Mouse (Mus musculus) erythroblast, adult 5-6 weeks (primary cell): Measurements from ENCODE around the gene 1700028K03Rik. TPM values are rescaled to one million over a fixed set of nuclear protein-coding genes. Genes with fewer than 3 reads are reported as not detected.

Experiments
- ATAC-seq: replicated peaks from 2 replicates; pipeline ENCODE4 v1.8.0; 2016; ENCODE audit warnings: moderate number of reproducible peaks, mild to moderate bottlenecking, moderate TSS enrichment, inconsistent platforms; ENCODE audit not compliant: poor library complexity, low FRiP score, severe bottlenecking
- total RNA-seq, 2 experiments: library from RNA; stranded (forward) in 1 of 2; stranded (reverse) in 1 of 2; fragments of 150-400 nt in 1 of 2; fragments of 200-764, 138-1000 nt in 1 of 2; gene quantifications; 2 replicates each; pipeline versions ENCODE4 v1.2.3 to v1.2.4; 2015 to 2017; ENCODE audit warnings: low replicate concordance in 2 of 2

1700028K03Rik gene
- total RNA-seq, 2 experiments from 2014 or later: 0.17 TPM; not detected in 1

DNA sequence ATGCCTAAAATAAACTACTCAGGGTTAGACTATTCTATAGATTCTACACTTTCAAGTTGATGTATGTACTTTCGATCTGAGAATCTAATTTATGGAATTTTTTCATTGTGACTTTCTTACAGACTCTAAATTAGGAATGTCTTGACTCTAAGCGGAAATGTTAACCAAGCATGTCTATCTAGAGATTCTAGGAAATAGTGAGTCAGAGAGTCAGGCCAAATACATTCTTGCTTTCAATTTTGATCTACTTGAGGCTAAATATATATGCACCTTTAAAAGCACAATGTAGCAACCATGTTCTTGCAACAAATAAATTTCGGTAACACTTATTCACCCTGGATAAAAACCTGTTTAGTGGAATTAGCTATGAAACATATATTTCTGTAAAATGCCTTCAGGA lies 5.7 kb upstream of the 1700028K03Rik start:
- ATAC-seq: no peak

DNA sequence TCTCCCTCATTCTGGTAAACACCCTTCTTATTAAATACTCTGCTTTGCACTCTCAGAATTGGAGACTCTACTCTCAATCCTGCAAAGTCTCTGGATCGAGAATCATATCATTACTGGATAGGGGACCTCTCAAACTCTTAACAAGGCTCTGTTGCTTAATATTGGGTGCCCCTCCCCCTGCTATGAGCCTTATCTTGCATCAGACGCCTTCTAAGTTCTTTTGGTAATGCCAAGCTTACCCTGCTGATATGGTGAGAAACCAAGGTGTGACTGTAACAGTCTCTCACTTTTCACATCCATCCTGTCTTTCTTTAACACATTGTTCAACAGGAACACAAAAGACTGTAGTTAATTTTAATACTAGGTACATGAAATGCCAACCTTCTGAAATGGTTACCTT lies 919 bp upstream of the 1700028K03Rik start:
- no peak for ATAC-seq

DNA sequence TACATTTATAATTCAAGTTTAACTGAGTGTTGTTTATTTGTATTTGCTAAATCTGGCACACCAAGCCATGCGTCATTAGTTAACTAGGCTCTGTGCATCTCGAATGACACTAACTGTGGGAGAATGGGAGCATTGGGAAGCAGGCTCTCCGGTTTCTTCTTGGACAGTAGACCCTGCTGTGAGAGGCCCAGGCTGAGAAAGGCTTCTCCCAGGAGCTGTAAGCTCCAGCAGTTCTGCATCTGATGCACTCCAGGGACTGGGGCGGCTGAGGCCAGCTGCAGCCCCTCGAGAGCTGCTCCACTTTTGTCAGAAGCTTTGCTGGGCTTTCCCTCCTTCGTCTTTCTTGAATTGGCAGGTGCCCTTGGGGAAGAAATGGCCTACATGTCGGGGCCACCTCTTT lies 7.2 kb downstream of the 1700028K03Rik start:
- no peak for ATAC-seq

DNA sequence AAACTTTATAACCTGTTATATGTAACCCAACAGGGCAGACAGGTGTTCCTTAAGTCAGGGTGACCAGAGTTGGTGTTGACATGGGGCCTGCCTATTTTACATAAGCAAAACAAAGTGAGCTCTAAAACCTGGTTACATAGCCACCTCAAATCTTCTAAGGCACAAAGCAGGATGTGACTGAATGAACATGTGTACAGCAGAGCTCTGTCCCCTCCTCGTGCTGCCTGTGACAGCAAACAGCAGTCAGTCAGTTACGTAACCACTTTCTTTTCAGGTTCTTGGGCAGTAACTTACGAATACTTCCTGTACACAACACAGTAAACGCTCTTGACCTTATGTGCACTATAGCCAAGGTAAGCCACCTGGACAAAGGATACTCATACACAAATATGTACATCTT lies 11.4 kb downstream of the 1700028K03Rik start:
- ATAC-seq: no peak

DNA sequence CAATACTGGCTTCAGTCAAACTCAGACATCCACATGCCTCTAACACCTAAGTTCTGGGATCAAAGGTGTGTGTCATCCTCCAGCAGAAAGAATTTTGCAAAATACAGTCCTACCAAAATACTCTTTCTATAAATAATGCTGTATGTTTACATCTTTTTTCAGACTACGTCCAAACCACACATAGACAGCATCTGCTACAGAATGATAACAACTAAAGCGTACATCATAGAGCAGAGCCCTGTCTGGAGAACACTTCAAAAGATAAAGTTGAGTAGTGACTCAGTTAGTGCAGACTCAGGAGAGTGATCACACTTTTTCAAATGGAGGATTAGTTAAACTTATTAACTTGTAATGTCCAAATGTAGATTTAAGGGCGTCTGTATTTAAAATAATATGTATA lies 13.4 kb downstream of the 1700028K03Rik start:
- ATAC-seq: peak; percentile 88

DNA sequence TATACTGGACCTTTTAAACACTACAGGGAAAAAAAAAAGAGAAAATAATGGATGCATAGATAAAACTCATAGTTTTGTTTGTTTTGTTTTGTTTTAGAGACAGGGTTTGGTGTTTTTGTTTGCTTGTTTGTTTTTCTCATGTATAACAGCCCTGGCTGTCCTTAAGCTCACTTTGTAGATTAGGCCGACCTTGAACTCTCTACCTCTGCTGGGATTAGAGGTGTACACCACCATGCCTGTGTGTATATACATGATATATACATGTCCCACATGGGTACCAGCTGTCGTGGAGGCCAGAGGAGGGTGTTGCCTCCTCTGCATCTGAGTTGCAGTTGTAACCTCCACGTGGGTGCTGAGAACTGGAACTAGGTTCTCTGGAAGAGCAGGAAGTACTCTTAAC lies 13.9 kb downstream of the 1700028K03Rik start:
- ATAC-seq: peak; percentile 58

DNA sequence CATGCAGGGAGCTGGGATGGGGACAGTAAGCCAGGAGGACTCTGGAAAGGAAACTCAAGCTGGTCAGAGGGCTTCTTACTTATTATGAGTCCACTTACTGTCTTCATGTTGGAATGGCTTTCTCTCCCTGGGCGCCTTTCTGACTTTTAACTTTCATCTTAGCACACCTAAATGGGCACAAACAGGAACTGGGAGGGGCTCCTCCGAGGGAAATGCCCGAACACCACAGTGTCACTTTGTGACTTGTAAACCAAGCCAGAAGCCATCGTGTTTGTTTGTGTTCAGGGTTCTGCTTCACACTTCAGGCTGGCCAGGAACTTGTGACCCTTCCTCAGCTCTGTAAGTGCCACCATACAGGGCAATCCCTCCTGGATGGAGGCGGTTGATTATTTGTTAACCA lies 19.8 kb downstream of the 1700028K03Rik start:
- no peak for ATAC-seq

DNA sequence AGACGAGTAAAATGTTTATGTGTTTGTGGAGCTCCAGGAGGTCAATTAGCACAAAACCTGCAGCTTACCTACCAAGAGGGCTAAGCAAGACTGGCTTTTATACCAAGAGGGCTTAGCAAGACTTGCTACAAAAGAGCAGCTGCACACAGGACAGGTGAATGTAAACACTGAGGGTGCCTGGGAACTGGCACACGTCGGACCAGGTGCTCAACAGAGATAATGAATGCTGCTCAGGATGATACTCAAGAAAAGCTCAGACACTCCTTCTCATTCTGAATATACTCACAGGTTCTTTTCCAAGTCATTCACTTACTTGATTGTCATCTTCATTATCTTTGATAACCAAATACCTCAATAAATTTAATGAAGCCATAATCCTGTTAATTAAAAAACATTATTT lies 22.5 kb downstream of the 1700028K03Rik start:
- peak; percentile 87 for ATAC-seq

DNA sequence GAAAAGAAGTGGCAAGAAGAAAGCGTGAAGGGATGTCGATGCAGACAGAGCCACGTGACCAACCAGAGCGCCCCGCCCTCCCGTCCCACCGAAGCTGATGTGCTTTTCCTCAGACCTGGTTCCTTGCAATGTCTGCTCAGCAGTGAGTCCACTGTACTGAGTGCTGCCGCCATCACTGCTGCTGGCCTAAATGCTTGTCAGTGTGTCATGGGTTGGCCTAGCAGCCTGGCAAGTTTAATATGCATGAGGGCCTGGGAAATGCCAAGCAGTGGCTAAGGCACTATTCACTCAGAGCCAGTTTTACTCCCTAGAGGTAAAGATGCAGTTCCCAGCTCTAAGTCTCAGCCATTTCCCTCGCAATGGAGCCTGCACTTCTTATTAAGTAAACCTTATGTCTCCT lies 34.6 kb downstream of the 1700028K03Rik start:
- no peak for ATAC-seq

DNA sequence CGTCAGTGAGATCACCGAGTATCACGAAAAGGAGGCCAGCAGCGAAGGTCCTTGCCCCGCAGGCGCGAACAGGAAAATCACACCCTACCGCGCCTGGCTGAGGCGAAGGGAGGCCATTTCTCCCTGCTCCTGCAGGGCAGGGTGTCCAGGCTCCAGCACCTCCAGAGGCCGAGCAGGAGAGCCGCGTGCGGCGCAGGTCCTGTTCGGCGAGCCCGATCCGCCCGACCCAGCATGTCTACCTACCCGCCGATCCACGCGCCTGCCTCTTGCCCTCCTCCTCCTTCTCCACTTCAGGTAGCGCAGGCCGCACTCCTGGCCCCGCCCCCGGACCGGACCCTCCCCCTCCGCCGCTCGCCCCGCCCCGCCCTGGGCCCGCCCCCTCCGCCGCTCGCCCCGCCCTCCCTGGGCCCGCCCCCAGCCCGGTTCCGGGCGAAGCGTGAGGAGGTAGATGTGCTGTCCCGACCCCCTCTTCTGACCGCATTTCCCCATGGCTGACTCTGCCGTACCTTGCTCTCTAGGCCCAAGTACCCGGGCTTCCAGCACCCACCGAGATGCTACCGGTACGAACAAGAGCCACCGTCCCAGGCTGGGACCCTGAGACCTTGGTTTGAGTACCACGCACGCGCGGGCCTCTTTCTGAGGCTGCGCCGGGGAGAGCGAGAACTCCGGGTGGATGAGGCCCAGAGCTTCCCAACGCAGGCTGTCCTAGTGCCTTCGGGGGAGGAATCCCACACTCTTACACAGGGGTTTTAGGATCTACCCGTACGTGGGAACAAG lies 63.0 kb downstream of the 1700028K03Rik start, which contains the start of the genes Rpap2 and Glmn:
Rpap2 (plus strand) TSS at position 73 of the 777 bp plus-strand sequence.
Glmn (minus strand) TSS at position 588 of the 777 bp plus-strand sequence.
- peak; percentile 92 for ATAC-seq

DNA sequence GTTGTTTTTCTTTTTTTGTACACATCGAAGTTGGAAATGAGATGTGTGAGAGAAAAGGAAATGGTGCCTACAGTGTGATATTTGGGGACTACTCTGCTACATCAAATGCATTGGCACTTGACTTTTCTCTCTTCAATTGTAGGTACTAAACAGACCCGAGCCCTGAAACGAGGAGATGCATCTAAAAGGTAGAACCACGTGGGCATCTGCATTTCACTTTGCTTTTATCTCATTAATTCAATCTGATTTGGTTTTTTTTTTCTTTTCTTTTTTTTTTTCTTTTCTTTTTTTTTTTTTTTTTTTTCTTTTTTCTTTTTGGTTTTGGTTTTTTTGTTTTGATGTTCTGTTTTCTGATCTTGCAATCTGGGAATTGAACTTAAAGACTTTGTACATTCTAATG lies 63.9 kb downstream of the 1700028K03Rik start:
- no peak for ATAC-seq

Other genes with a start within 250 kb of the 1700028K03Rik start
- 1.5 and 1.9 TPM in 2 replicates for gene Tgfbr3, start 245.1 kb upstream of the 1700028K03Rik start, total RNA-seq (2015; ENCODE audit: low replicate concordance)
- 2.2 and 2.6 TPM in 2 replicates for gene Tgfbr3, start 245.1 kb upstream of the 1700028K03Rik start, total RNA-seq (2017; ENCODE audit: low replicate concordance)
- not detected in 2 replicates for gene Brdt, start 203.6 kb upstream of the 1700028K03Rik start, total RNA-seq (2015; ENCODE audit: low replicate concordance)
- gene Brdt, start 203.6 kb upstream of the 1700028K03Rik start, total RNA-seq (2017; ENCODE audit: low replicate concordance): not detected in 2 replicates
- not detected in 2 replicates for gene Ephx4, start 132.0 kb upstream of the 1700028K03Rik start, total RNA-seq (2015; ENCODE audit: low replicate concordance)
- gene Ephx4, start 132.0 kb upstream of the 1700028K03Rik start, total RNA-seq (2017; ENCODE audit: low replicate concordance): not detected in 2 replicates
- gene Lpcat2b, start 103.2 kb upstream of the 1700028K03Rik start, total RNA-seq (2015; ENCODE audit: low replicate concordance): not detected in 2 replicates
- not detected in 2 replicates for gene Lpcat2b, start 103.2 kb upstream of the 1700028K03Rik start, total RNA-seq (2017; ENCODE audit: low replicate concordance)
- 1.9 and 3.1 TPM in 2 replicates for gene Btbd8, start 96.7 kb upstream of the 1700028K03Rik start, total RNA-seq (2015; ENCODE audit: low replicate concordance)
- gene Btbd8, start 96.7 kb upstream of the 1700028K03Rik start, total RNA-seq (2017; ENCODE audit: low replicate concordance): 5.9 and 6.1 TPM in 2 replicates
- gene Gm42669, start 27.1 kb upstream of the 1700028K03Rik start, total RNA-seq (2015; ENCODE audit: low replicate concordance): 0.63 TPM in 1 of 2 replicates, not detected in the other
- 0.34 and 1.5 TPM in 2 replicates for gene Gm42669, start 27.1 kb upstream of the 1700028K03Rik start, total RNA-seq (2017; ENCODE audit: low replicate concordance)
- 8.4 and 17.5 TPM in 2 replicates for gene Rpap2, start 62.7 kb downstream of the 1700028K03Rik start, total RNA-seq (2015; ENCODE audit: low replicate concordance)
- 31.2 and 46.2 TPM in 2 replicates for gene Rpap2, start 62.7 kb downstream of the 1700028K03Rik start, total RNA-seq (2017; ENCODE audit: low replicate concordance)
- 4.8 and 11.1 TPM in 2 replicates for gene Glmn, start 63.2 kb downstream of the 1700028K03Rik start, total RNA-seq (2015; ENCODE audit: low replicate concordance)
- gene Glmn, start 63.2 kb downstream of the 1700028K03Rik start, total RNA-seq (2017; ENCODE audit: low replicate concordance): 14.5 and 16.0 TPM in 2 replicates
- gene Gfi1, start 191.3 kb downstream of the 1700028K03Rik start, total RNA-seq (2015; ENCODE audit: low replicate concordance): 6.1 and 14.6 TPM in 2 replicates
- gene Gfi1, start 191.3 kb downstream of the 1700028K03Rik start, total RNA-seq (2017; ENCODE audit: low replicate concordance): 13.2 and 13.4 TPM in 2 replicates